Mouse (Mus musculus) forebrain, embryonic 11.5 days (tissue): ENCODE data around the gene Trim29. TPM values are rescaled to one million over a fixed set of nuclear protein-coding genes. Genes with fewer than 3 reads are reported as not detected.

Experiments used
- ATAC-seq: fragments of 200-750 bp; cut with Nextera tagmentation; replicated peaks from 2 replicates; pipeline ENCODE4 v1.8.0; 2017; ENCODE audit warnings: moderate TSS enrichment; ENCODE audit not compliant: low FRiP score
- DNase-seq: peaks from one replicate; pipeline ENCODE4 v3.0.0-alpha.2; 2017; ENCODE audit warnings: low spot score
- H3K27ac ChIP-seq: fragments of 300-500 bp; sonication (generic); 2 replicates; pipeline ENCODE4 v1.5.1; 2014; ENCODE audit warnings: low read depth, low read length
- H3K27me3 ChIP-seq: fragments of 300-500 bp; sonication (generic); 2 replicates; pipeline ENCODE4 v1.6.1; 2014; ENCODE audit warnings: mild to moderate bottlenecking, low read length, mixed read lengths; ENCODE audit not compliant: control insufficient read depth, insufficient read depth
- H3K36me3 ChIP-seq: fragments of 300-500 bp; sonication (generic); 2 replicates; pipeline ENCODE4 v1.6.1; 2014; ENCODE audit warnings: mild to moderate bottlenecking, low read length, moderate library complexity, mixed read lengths; ENCODE audit not compliant: control insufficient read depth, insufficient read depth
- H3K4me1 ChIP-seq: fragments of 300-500 bp; sonication (generic); replicated peaks from 2 replicates; pipeline ENCODE4 v1.6.1; 2014; ENCODE audit warnings: low read length, mixed read lengths; ENCODE audit not compliant: control insufficient read depth, insufficient read depth
- H3K4me2 ChIP-seq: fragments of 300-500 bp; sonication (generic); 2 replicates; pipeline ENCODE4 v1.6.1; 2014; ENCODE audit warnings: low read depth, mild to moderate bottlenecking, low read length, moderate library complexity, mixed read lengths; ENCODE audit not compliant: severe bottlenecking
- H3K4me3 ChIP-seq: fragments of 300-500 bp; sonication (generic); 2 replicates; pipeline ENCODE4 v1.5.1; 2014; ENCODE audit warnings: low read depth, low read length
- H3K9ac ChIP-seq: fragments of 300-500 bp; sonication (generic); 2 replicates; pipeline ENCODE4 v1.6.1; 2014; ENCODE audit warnings: low read length
- H3K9me3 ChIP-seq: fragments of 300-500 bp; sonication (generic); 2 replicates; pipeline ENCODE4 v1.6.1; 2016; ENCODE audit warnings: low read length, mixed read lengths; ENCODE audit not compliant: control insufficient read depth
- WGBS: fragments of 180-500 bp; shearing (Covaris S2); extraction: QIAGEN DNeasy Blood & Tissue Kit; methylation state at CpG from one replicate; pipeline ENCODE4 v1.1.7; 2014; 5-methylcytosine and 5-hydroxymethylcytosine counted together
- polyA plus RNA-seq: library from polyadenylated mRNA; unstranded; fragments of >200 nt; fragmentation: Nextera tagmentation; extraction: Ambion mirVana; gene quantifications from 2 replicates; pipeline ENCODE4 v1.2.1, GENCODE M21; 2014

Gene Trim29
- polyA plus RNA-seq, 1 experiment from 2014 or later = 1.6 TPM

DNA sequence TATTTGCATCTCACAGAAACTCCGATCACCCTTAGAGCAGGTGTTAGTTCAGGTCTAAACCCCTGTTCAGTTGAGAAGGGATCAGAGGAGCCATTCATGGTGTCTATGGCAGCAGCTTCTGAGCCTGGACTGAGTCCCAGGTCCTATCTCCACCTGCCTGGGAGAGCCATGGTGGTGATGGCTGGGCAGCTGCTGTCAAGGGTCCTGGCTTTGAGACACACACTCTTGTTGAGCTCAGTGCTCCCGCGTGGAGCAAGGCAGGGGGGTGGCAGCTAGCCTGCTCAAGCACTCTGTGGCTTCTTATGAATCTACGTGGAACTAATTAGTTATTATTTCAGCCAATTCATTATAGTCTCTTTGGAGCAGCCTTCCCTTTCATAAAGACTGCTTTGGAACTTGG is 73.2 kb downstream of the Trim29 start:
- Histone ChIP-seq H3K9me3 (no peaks in the 10 kb centered on the region), H3K27ac (no peak overlapping the region; the same call in 1 of the 2 replicates), H3K9ac (no peak overlapping the region), H3K36me3 (no peaks in the 10 kb centered on the region), H3K4me3 (no peak overlapping the region), H3K4me2 (no peak overlapping the region), H3K4me1 (0 out of 2 replicates have a peak, but pooled peaks cover 4% of the 10 kb centered on the region), H3K27me3 (no peaks in the 10 kb centered on the region; the same call in 1 of the 2 replicates)
- 62% methylated on average over 4 of the region's 4 CpGs for WGBS
- DNase-seq = no peak
- no peak for ATAC-seq

DNA sequence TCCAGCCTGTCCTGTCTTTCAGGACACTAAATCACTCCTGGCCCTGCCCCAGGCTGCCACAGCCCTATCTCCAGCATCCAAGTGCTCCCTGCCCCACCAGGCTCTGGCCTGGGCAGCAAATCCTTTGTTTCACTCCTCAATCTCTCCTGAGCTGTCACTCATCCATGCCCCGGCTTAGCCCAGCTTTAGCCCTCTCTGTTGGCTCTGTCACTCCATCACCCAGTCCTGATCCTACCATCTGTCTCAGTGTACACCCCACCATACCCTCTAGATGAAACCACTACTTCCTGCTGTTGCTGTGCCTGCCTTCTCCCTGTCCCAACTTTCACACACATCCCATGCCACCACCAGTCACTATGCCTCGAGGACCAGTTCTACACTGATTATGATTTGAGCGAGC is 73.8 kb downstream of the Trim29 start:
- Histone ChIP-seq H3K27ac (no peak overlapping the region; the same call in 1 of the 2 replicates), H3K4me2 (no peak overlapping the region), H3K9me3 (no peaks in the 10 kb centered on the region), H3K27me3 (no peaks in the 10 kb centered on the region; the same call in 1 of the 2 replicates), H3K4me3 (no peak overlapping the region), H3K4me1 (peaks cover 4% of the 10 kb centered on the region; the same call in 1 of the 2 replicates), H3K9ac (no peak overlapping the region), H3K36me3 (no peaks in the 10 kb centered on the region)
- DNase-seq (no peak), ATAC-seq (no peak)
- 76% methylated on average over 3 of the region's 3 CpGs for WGBS

Other genes starting within 250 kb of the Trim29 start
- gene Arhgef12, start 203.6 kb upstream of the Trim29 start, polyA plus RNA-seq = 14.6 and 14.8 TPM in 2 replicates
- 13.5 and 13.8 TPM in 2 replicates for gene Tmem136, start 194.3 kb upstream of the Trim29 start, polyA plus RNA-seq
- gene Pou2f3, start 100.5 kb upstream of the Trim29 start, polyA plus RNA-seq = not detected in 2 replicates
- 38.9 and 46.7 TPM in 2 replicates for gene Oaf, start 70.9 kb upstream of the Trim29 start, polyA plus RNA-seq